Mouse (Mus musculus): ENCODE data around the gene Dlg2. TPM values are rescaled to one million over a fixed set of nuclear protein-coding genes. Genes with fewer than 3 reads are reported as not detected.

Dlg2 gene
- polyA plus RNA-seq, 1 experiment from 2014 or later = 10.0 TPM

- 65% methylated on average over 7 of the region's 7 CpGs for WGBS
- Histone ChIP-seq H3K36me3 (ENCODE audit: control insufficient read depth, insufficient read depth, low read length) (no peaks in the 10 kb centered on the region), H3K27me3 (ENCODE audit: control insufficient read depth, insufficient read depth, low read length) (no peaks in the 10 kb centered on the region), H3K9ac (ENCODE audit: low read length) (no peak overlapping the region), H3K27ac (replicated peaks in 1 of 2; ENCODE audit: control insufficient read depth in 1 of 2, insufficient read depth in 1 of 2, low read depth in 2 of 2, low read length in 2 of 2) (no peak overlapping the region), H3K4me3 (ENCODE audit: control insufficient read depth in 1 of 2, insufficient read depth in 1 of 2, low read depth in 1 of 2, low read length in 2 of 2) (no peak overlapping the region), H3K4me2 (ENCODE audit: low read length) (no peak overlapping the region), H3K9me3 (ENCODE audit: control insufficient read depth, low read length) (no peaks in the 10 kb centered on the region), H3K4me1 (ENCODE audit: control insufficient read depth in 2 of 2, insufficient read depth in 2 of 2, low read length in 2 of 2) (no peaks in the 10 kb centered on the region)
- no peak for ATAC-seq (ENCODE audit: insufficient number of reproducible peaks, insufficient read depth, low FRiP score, low read depth)
These were observed 226.8 kb downstream of the Dlg2 start for GRCm38 (mm10) chr7:90703163-90703852.

- Histone ChIP-seq H3K27me3 (ENCODE audit: control insufficient read depth, insufficient read depth, low read length) (no peaks in the 10 kb centered on the region), H3K4me3 (ENCODE audit: control insufficient read depth in 1 of 2, insufficient read depth in 1 of 2, low read depth in 1 of 2, low read length in 2 of 2) (no peak overlapping the region), H3K36me3 (ENCODE audit: control insufficient read depth, insufficient read depth, low read length) (no peaks in the 10 kb centered on the region), H3K9ac (ENCODE audit: low read length) (no peak overlapping the region), H3K9me3 (ENCODE audit: control insufficient read depth, low read length) (no peaks in the 10 kb centered on the region), H3K4me2 (ENCODE audit: low read length) (no peak overlapping the region), H3K27ac (replicated peaks in 1 of 2; ENCODE audit: control insufficient read depth in 1 of 2, insufficient read depth in 1 of 2, low read depth in 2 of 2, low read length in 2 of 2) (no peak overlapping the region), H3K4me1 (ENCODE audit: control insufficient read depth in 2 of 2, insufficient read depth in 2 of 2, low read length in 2 of 2) (no peaks in the 10 kb centered on the region)
- 64% methylated on average over 1 of the region's 1 CpGs for WGBS
- ATAC-seq (ENCODE audit: insufficient number of reproducible peaks, insufficient read depth, low FRiP score, low read depth) = no peak
These were observed 227.5 kb downstream of the Dlg2 start for GRCm38 (mm10) chr7:90703951-90704350.

DNA sequence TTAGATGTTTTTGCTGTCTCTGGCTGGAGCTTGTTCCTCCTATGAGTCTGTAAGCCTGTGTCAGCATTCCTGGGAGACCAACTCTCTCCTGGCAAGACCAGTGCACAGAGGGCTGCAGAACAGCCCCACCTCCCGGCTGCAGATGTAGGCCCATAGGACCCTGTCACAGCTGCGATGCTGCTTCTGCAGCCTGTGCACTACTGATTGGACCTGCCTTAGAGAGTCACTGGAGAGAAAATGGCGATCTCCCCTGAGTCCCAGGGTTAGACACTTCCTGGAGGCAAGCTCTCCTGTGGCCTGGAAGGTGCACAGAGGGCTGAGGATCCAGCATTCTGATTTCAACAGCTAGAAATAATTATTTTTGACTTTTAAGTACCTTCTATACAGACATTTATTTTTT, 257.6 kb downstream of the Dlg2 start:
- Histone ChIP-seq H3K9me3 (ENCODE audit: control insufficient read depth, low read length) (no peaks in the 10 kb centered on the region), H3K27me3 (ENCODE audit: control insufficient read depth, insufficient read depth, low read length) (no peaks in the 10 kb centered on the region), H3K27ac (replicated peaks in 1 of 2; ENCODE audit: control insufficient read depth in 1 of 2, insufficient read depth in 1 of 2, low read depth in 2 of 2, low read length in 2 of 2) (no peak overlapping the region), H3K4me3 (ENCODE audit: control insufficient read depth in 1 of 2, insufficient read depth in 1 of 2, low read depth in 1 of 2, low read length in 2 of 2) (no peak overlapping the region), H3K4me2 (ENCODE audit: low read length) (no peak overlapping the region), H3K36me3 (ENCODE audit: control insufficient read depth, insufficient read depth, low read length) (no peaks in the 10 kb centered on the region), H3K4me1 (ENCODE audit: control insufficient read depth in 2 of 2, insufficient read depth in 2 of 2, low read length in 2 of 2) (no peaks in the 10 kb centered on the region), H3K9ac (ENCODE audit: low read length) (no peak overlapping the region)
- no peak for ATAC-seq (ENCODE audit: insufficient number of reproducible peaks, insufficient read depth, low FRiP score, low read depth)
- 32% methylated on average over 3 of the region's 3 CpGs for WGBS

DNA sequence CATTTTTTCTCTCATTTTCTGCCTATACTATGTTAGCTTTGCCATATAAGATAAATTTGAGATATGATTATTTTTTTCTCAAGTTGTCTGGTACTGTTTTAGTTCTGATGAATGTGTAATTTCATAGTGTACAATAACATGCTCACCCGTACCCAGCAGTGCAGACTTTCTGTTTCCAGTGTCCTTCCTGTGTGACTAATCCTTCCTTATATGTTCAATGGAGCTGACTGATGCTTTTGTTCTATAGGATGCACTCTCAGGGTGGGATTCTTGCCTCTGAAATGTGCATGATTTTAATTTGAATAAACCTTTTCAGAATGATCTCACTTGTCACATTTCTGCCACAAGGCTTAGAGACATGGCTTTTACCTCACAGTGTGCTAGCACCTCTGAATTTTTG, 259.9 kb downstream of the Dlg2 start:
- WGBS = 48% methylated on average over 1 of the region's 1 CpGs
- no peak overlapping the region for H3K27ac ChIP-seq (replicated peaks in 1 of 2; ENCODE audit: control insufficient read depth in 1 of 2, insufficient read depth in 1 of 2, low read depth in 2 of 2, low read length in 2 of 2)
- H3K4me2 ChIP-seq (ENCODE audit: low read length) = no peak overlapping the region
- no peaks in the 10 kb centered on the region for H3K27me3 ChIP-seq (ENCODE audit: control insufficient read depth, insufficient read depth, low read length)
- H3K9me3 ChIP-seq (ENCODE audit: control insufficient read depth, low read length) = no peaks in the 10 kb centered on the region
- H3K36me3 ChIP-seq (ENCODE audit: control insufficient read depth, insufficient read depth, low read length) = no peaks in the 10 kb centered on the region
- no peak overlapping the region for H3K4me3 ChIP-seq (ENCODE audit: control insufficient read depth in 1 of 2, insufficient read depth in 1 of 2, low read depth in 1 of 2, low read length in 2 of 2)
- no peak for ATAC-seq (ENCODE audit: insufficient number of reproducible peaks, insufficient read depth, low FRiP score, low read depth)
- no peaks in the 10 kb centered on the region for H3K4me1 ChIP-seq (ENCODE audit: control insufficient read depth in 2 of 2, insufficient read depth in 2 of 2, low read length in 2 of 2)
- no peak overlapping the region for H3K9ac ChIP-seq (ENCODE audit: low read length)

GRCm38 (mm10) chr7:90748636-90749035, 272.2 kb downstream of the Dlg2 start:
- no peaks in the 10 kb centered on the region for H3K4me1 ChIP-seq (ENCODE audit: control insufficient read depth in 2 of 2, insufficient read depth in 2 of 2, low read length in 2 of 2)
- no peaks in the 10 kb centered on the region for H3K9me3 ChIP-seq (ENCODE audit: control insufficient read depth, low read length)
- ATAC-seq (ENCODE audit: insufficient number of reproducible peaks, insufficient read depth, low FRiP score, low read depth) = no peak
- no peaks in the 10 kb centered on the region for H3K27me3 ChIP-seq (ENCODE audit: control insufficient read depth, insufficient read depth, low read length)
- H3K4me2 ChIP-seq (ENCODE audit: low read length) = no peak overlapping the region
- H3K9ac ChIP-seq (ENCODE audit: low read length) = no peak overlapping the region
- WGBS = 63% methylated on average over 1 of the region's 1 CpGs
- no peak overlapping the region for H3K4me3 ChIP-seq (ENCODE audit: control insufficient read depth in 1 of 2, insufficient read depth in 1 of 2, low read depth in 1 of 2, low read length in 2 of 2)
- H3K27ac ChIP-seq (replicated peaks in 1 of 2; ENCODE audit: control insufficient read depth in 1 of 2, insufficient read depth in 1 of 2, low read depth in 2 of 2, low read length in 2 of 2) = no peak overlapping the region
- H3K36me3 ChIP-seq (ENCODE audit: control insufficient read depth, insufficient read depth, low read length) = no peaks in the 10 kb centered on the region

- Histone ChIP-seq H3K4me1 (ENCODE audit: control insufficient read depth in 2 of 2, insufficient read depth in 2 of 2, low read length in 2 of 2) (no peaks in the 10 kb centered on the region), H3K9ac (ENCODE audit: low read length) (no peak overlapping the region), H3K4me3 (ENCODE audit: control insufficient read depth in 1 of 2, insufficient read depth in 1 of 2, low read depth in 1 of 2, low read length in 2 of 2) (no peak overlapping the region), H3K36me3 (ENCODE audit: control insufficient read depth, insufficient read depth, low read length) (no peaks in the 10 kb centered on the region), H3K4me2 (ENCODE audit: low read length) (no peak overlapping the region), H3K27ac (replicated peaks in 1 of 2; ENCODE audit: control insufficient read depth in 1 of 2, insufficient read depth in 1 of 2, low read depth in 2 of 2, low read length in 2 of 2) (no peak overlapping the region), H3K9me3 (ENCODE audit: control insufficient read depth, low read length) (no peaks in the 10 kb centered on the region), H3K27me3 (ENCODE audit: control insufficient read depth, insufficient read depth, low read length) (no peaks in the 10 kb centered on the region)
- WGBS = 94% methylated on average over 1 of the region's 1 CpGs
- 0 out of 2 replicates have a peak, but pooled peaks have one; percentile 21 for ATAC-seq (ENCODE audit: insufficient number of reproducible peaks, insufficient read depth, low FRiP score, low read depth)
These were observed 311.5 kb downstream of the Dlg2 start for GRCm38 (mm10) chr7:90787945-90788344.

GRCm38 (mm10) chr7:90791522-90791921, 315.1 kb downstream of the Dlg2 start:
- Histone ChIP-seq H3K9ac (ENCODE audit: low read length) (no peak overlapping the region), H3K27ac (replicated peaks in 1 of 2; ENCODE audit: control insufficient read depth in 1 of 2, insufficient read depth in 1 of 2, low read depth in 2 of 2, low read length in 2 of 2) (no peak overlapping the region), H3K9me3 (ENCODE audit: control insufficient read depth, low read length) (no peaks in the 10 kb centered on the region), H3K4me1 (ENCODE audit: control insufficient read depth in 2 of 2, insufficient read depth in 2 of 2, low read length in 2 of 2) (no peaks in the 10 kb centered on the region), H3K4me2 (ENCODE audit: low read length) (no peak overlapping the region), H3K36me3 (ENCODE audit: control insufficient read depth, insufficient read depth, low read length) (no peaks in the 10 kb centered on the region), H3K27me3 (ENCODE audit: control insufficient read depth, insufficient read depth, low read length) (no peaks in the 10 kb centered on the region), H3K4me3 (ENCODE audit: control insufficient read depth in 1 of 2, insufficient read depth in 1 of 2, low read depth in 1 of 2, low read length in 2 of 2) (no peak overlapping the region)
- WGBS = 6% methylated on average over 1 of the region's 1 CpGs
- ATAC-seq (ENCODE audit: insufficient number of reproducible peaks, insufficient read depth, low FRiP score, low read depth) = no peak

- no peaks in the 10 kb centered on the region for H3K27me3 ChIP-seq (ENCODE audit: control insufficient read depth, insufficient read depth, low read length)
- no peak overlapping the region for H3K4me2 ChIP-seq (ENCODE audit: low read length)
- H3K9me3 ChIP-seq (ENCODE audit: control insufficient read depth, low read length) = no peaks in the 10 kb centered on the region
- H3K36me3 ChIP-seq (ENCODE audit: control insufficient read depth, insufficient read depth, low read length) = no peaks in the 10 kb centered on the region
- 64% methylated on average over 3 of the region's 3 CpGs for WGBS
- H3K4me3 ChIP-seq (ENCODE audit: control insufficient read depth in 1 of 2, insufficient read depth in 1 of 2, low read depth in 1 of 2, low read length in 2 of 2) = no peak overlapping the region
- H3K9ac ChIP-seq (ENCODE audit: low read length) = no peak overlapping the region
- no peak overlapping the region for H3K27ac ChIP-seq (replicated peaks in 1 of 2; ENCODE audit: control insufficient read depth in 1 of 2, insufficient read depth in 1 of 2, low read depth in 2 of 2, low read length in 2 of 2)
- no peaks in the 10 kb centered on the region for H3K4me1 ChIP-seq (ENCODE audit: control insufficient read depth in 2 of 2, insufficient read depth in 2 of 2, low read length in 2 of 2)
- ATAC-seq (ENCODE audit: insufficient number of reproducible peaks, insufficient read depth, low FRiP score, low read depth) = no peak
These were observed 349.2 kb downstream of the Dlg2 start for GRCm38 (mm10) chr7:90825640-90826039.
